Mouse (Mus musculus) forebrain, embryonic 12.5 days (tissue): ENCODE measurements around the gene Akap2. TPM values are rescaled to one million over a fixed set of nuclear protein-coding genes. Genes with fewer than 3 reads are reported as not detected.

Experiments
- ATAC-seq: fragments of 200-750 bp; cut with Nextera tagmentation; 2 replicates; pipeline ENCODE4 v1.8.0; 2017; ENCODE audit warnings: moderate TSS enrichment; ENCODE audit not compliant: low FRiP score
- H3K27ac ChIP-seq: fragments of 300-500 bp; sonication (generic); 2 replicates; pipeline ENCODE4 v1.5.1; 2016; ENCODE audit warnings: mild to moderate bottlenecking
- H3K27me3 ChIP-seq: fragments of 300-500 bp; sonication (generic); 2 replicates; pipeline ENCODE4 v1.6.1; 2016; ENCODE audit warnings: mild to moderate bottlenecking
- H3K36me3 ChIP-seq: fragments of 300-500 bp; sonication (generic); replicated peaks from 2 replicates; pipeline ENCODE4 v1.6.1; 2016; ENCODE audit warnings: mild to moderate bottlenecking
- H3K4me1 ChIP-seq: fragments of 300-500 bp; sonication (generic); 2 replicates; pipeline ENCODE4 v1.6.1; 2016
- H3K4me2 ChIP-seq: fragments of 300-500 bp; sonication (generic); 2 replicates; pipeline ENCODE4 v1.6.1; 2016; ENCODE audit warnings: mild to moderate bottlenecking, moderate library complexity
- H3K4me3 ChIP-seq: fragments of 300-500 bp; sonication (generic); replicated peaks from 2 replicates; pipeline ENCODE4 v1.5.1; 2016; ENCODE audit warnings: mild to moderate bottlenecking
- H3K9ac ChIP-seq: fragments of 300-500 bp; sonication (generic); 2 replicates; pipeline ENCODE4 v1.6.1; 2016; ENCODE audit warnings: mild to moderate bottlenecking
- H3K9me3 ChIP-seq: fragments of 300-500 bp; sonication (generic); 2 replicates; pipeline ENCODE4 v1.6.1; 2016
- WGBS: fragments of 180-500 bp; shearing (Covaris S2); methylation state at CpG from one replicate; pipeline ENCODE4 v1.1.7; 2016; 5-methylcytosine and 5-hydroxymethylcytosine counted together
- polyA plus RNA-seq: library from polyadenylated mRNA; unstranded; fragments of >200 nt; fragmentation: Nextera tagmentation; extraction: Ambion mirVana; gene quantifications from 2 replicates; pipeline ENCODE4 v1.2.1, GENCODE M21; 2016

Gene Akap2
- polyA plus RNA-seq, 1 experiment from 2014 or later: 12.5 TPM

- H3K4me1 ChIP-seq: peaks cover 6% of the 10 kb centered on the region; the same call in 1 of the 2 replicates
- H3K27me3 ChIP-seq: peaks cover 6% of the 10 kb centered on the region; the same call in 1 of the 2 replicates
- 88% methylated on average over 3 of the region's 3 CpGs for WGBS
- ATAC-seq: no peak
- no peak overlapping the region for H3K27ac ChIP-seq
- no peaks in the 10 kb centered on the region for H3K36me3 ChIP-seq
- H3K4me2 ChIP-seq: no peak overlapping the region
- no peak overlapping the region for H3K4me3 ChIP-seq
- no peaks in the 10 kb centered on the region for H3K9me3 ChIP-seq
- H3K9ac ChIP-seq: no peak overlapping the region
These were observed 51.5 kb downstream of the Akap2 start for GRCm38 (mm10) chr4:57769007-57769406.

GRCm38 (mm10) chr4:57770185-57770823 is 52.8 kb downstream of the Akap2 start:
- H3K4me1 ChIP-seq: peaks cover 6% of the 10 kb centered on the region; the same call in 1 of the 2 replicates
- H3K9me3 ChIP-seq: no peaks in the 10 kb centered on the region
- ATAC-seq: no peak
- WGBS: 55% methylated on average over 4 of the region's 4 CpGs
- H3K36me3 ChIP-seq: no peaks in the 10 kb centered on the region
- H3K4me2 ChIP-seq: no peak overlapping the region
- H3K27ac ChIP-seq: no peak overlapping the region
- H3K4me3 ChIP-seq: no peak overlapping the region
- peaks cover 6% of the 10 kb centered on the region; the same call in 1 of the 2 replicates for H3K27me3 ChIP-seq
- no peak overlapping the region for H3K9ac ChIP-seq

- no peak overlapping the region for H3K9ac ChIP-seq
- ATAC-seq: no peak
- no peaks in the 10 kb centered on the region for H3K36me3 ChIP-seq
- H3K27me3 ChIP-seq: peaks cover 6% of the 10 kb centered on the region; the same call in 1 of the 2 replicates
- H3K4me2 ChIP-seq: no peak overlapping the region
- WGBS: 94% methylated on average over 2 of the region's 2 CpGs
- H3K9me3 ChIP-seq: no peaks in the 10 kb centered on the region
- H3K4me1 ChIP-seq: no peaks in the 10 kb centered on the region
- H3K4me3 ChIP-seq: no peak overlapping the region
- H3K27ac ChIP-seq: no peak overlapping the region
These were observed 54.2 kb downstream of the Akap2 start for GRCm38 (mm10) chr4:57771558-57772219.

GRCm38 (mm10) chr4:57772851-57773510 is 55.5 kb downstream of the Akap2 start:
- 68% methylated on average over 11 of the region's 11 CpGs for WGBS
- Histone ChIP-seq H3K9me3 (no peaks in the 10 kb centered on the region), H3K36me3 (no peaks in the 10 kb centered on the region), H3K27me3 (peaks cover 6% of the 10 kb centered on the region; the same call in 1 of the 2 replicates), H3K9ac (no peak overlapping the region), H3K4me3 (no peak overlapping the region), H3K4me1 (no peaks in the 10 kb centered on the region), H3K4me2 (no peak overlapping the region), H3K27ac (no peak overlapping the region)
- no peak for ATAC-seq

- Histone ChIP-seq H3K4me2 (no peak overlapping the region), H3K9ac (no peak overlapping the region), H3K27me3 (peaks cover 6% of the 10 kb centered on the region; the same call in 1 of the 2 replicates), H3K4me1 (no peaks in the 10 kb centered on the region), H3K9me3 (no peaks in the 10 kb centered on the region), H3K27ac (no peak overlapping the region), H3K4me3 (no peak overlapping the region), H3K36me3 (no peaks in the 10 kb centered on the region)
- WGBS: 69% methylated on average over 4 of the region's 4 CpGs
- ATAC-seq: no peak
These were observed 57.1 kb downstream of the Akap2 start for GRCm38 (mm10) chr4:57774517-57774916.

- H3K4me3 ChIP-seq: no peak overlapping the region
- H3K27ac ChIP-seq: no peak overlapping the region
- ATAC-seq: no peak
- 0 out of 2 replicates have a peak, but pooled peaks cover under 1% of the 10 kb centered on the region for H3K4me1 ChIP-seq
- no peaks in the 10 kb centered on the region for H3K9me3 ChIP-seq
- no peak overlapping the region for H3K9ac ChIP-seq
- H3K4me2 ChIP-seq: no peak overlapping the region
- H3K36me3 ChIP-seq: no peaks in the 10 kb centered on the region
- peaks cover 10% of the 10 kb centered on the region for H3K27me3 ChIP-seq
These were observed 58.1 kb downstream of the Akap2 start for GRCm38 (mm10) chr4:57775582-57775981.

- Histone ChIP-seq H3K4me2 (no peak overlapping the region; the same call in 1 of the 2 replicates), H3K9ac (no peak overlapping the region), H3K27me3 (peaks cover 39% of the 10 kb centered on the region), H3K27ac (0 out of 2 replicates have a peak overlapping the region, but pooled peaks have one; percentile 26), H3K36me3 (no peaks in the 10 kb centered on the region), H3K4me3 (no peak overlapping the region), H3K9me3 (no peaks in the 10 kb centered on the region), H3K4me1 (peaks cover 28% of the 10 kb centered on the region)
- WGBS: 16% methylated on average over 4 of the region's 4 CpGs
- ATAC-seq: no peak
These were observed 62.9 kb downstream of the Akap2 start for GRCm38 (mm10) chr4:57780403-57780802.

- no peak overlapping the region for H3K9ac ChIP-seq
- H3K36me3 ChIP-seq: no peaks in the 10 kb centered on the region
- H3K4me1 ChIP-seq: peaks cover 28% of the 10 kb centered on the region
- WGBS: under 1% methylated on average over 20 of the region's 20 CpGs
- 0 out of 2 replicates have a peak overlapping the region, but pooled peaks have one; percentile 26 for H3K27ac ChIP-seq
- no peak overlapping the region for H3K4me3 ChIP-seq
- no peak for ATAC-seq
- H3K9me3 ChIP-seq: no peaks in the 10 kb centered on the region
- peak overlapping the region; percentile 32 for H3K4me2 ChIP-seq
- peaks cover 39% of the 10 kb centered on the region for H3K27me3 ChIP-seq
These were observed 63.6 kb downstream of the Akap2 start for GRCm38 (mm10) chr4:57780833-57781641.

GRCm38 (mm10) chr4:57781994-57782393 is 64.5 kb downstream of the Akap2 start:
- H3K27ac ChIP-seq: no peak overlapping the region
- peak overlapping the region; percentile 43 for H3K4me3 ChIP-seq

GRCm38 (mm10) chr4:57782549-57783390 is 65.3 kb downstream of the Akap2 start:
- peaks cover 39% of the 10 kb centered on the region for H3K27me3 ChIP-seq
- peak overlapping the region; percentile 53; the same call in 1 of the 2 replicates for H3K9ac ChIP-seq
- peak; percentile 59; the same call in 1 of the 2 replicates for ATAC-seq
- H3K4me1 ChIP-seq: peaks cover 28% of the 10 kb centered on the region
- 3% methylated on average over 33 of the region's 33 CpGs for WGBS
- peak overlapping the region; percentile 75 for H3K4me2 ChIP-seq
- H3K36me3 ChIP-seq: no peaks in the 10 kb centered on the region
- H3K27ac ChIP-seq: no peak overlapping the region
- H3K9me3 ChIP-seq: no peaks in the 10 kb centered on the region
- H3K4me3 ChIP-seq: peak overlapping the region; percentile 43

More at GRCm38 (mm10) chr4:57781994-57782393, 64.5 kb downstream of the Akap2 start:
- ATAC-seq: peak; percentile 91
- Histone ChIP-seq H3K9ac (peak overlapping the region; percentile 53), H3K4me1 (peaks cover 28% of the 10 kb centered on the region), H3K36me3 (no peaks in the 10 kb centered on the region), H3K27me3 (peaks cover 39% of the 10 kb centered on the region), H3K9me3 (no peaks in the 10 kb centered on the region), H3K4me2 (peak overlapping the region; percentile 75)
- under 1% methylated on average over 25 of the region's 26 CpGs for WGBS

- H3K36me3 ChIP-seq: no peaks in the 10 kb centered on the region
- peaks cover 28% of the 10 kb centered on the region for H3K4me1 ChIP-seq
- H3K9ac ChIP-seq: no peak overlapping the region
- H3K9me3 ChIP-seq: no peaks in the 10 kb centered on the region
- H3K4me2 ChIP-seq: peak overlapping the region; percentile 75
- H3K27ac ChIP-seq: no peak overlapping the region
- peak overlapping the region; percentile 43 for H3K4me3 ChIP-seq
- H3K27me3 ChIP-seq: peaks cover 39% of the 10 kb centered on the region
- 45% methylated on average over 9 of the region's 9 CpGs for WGBS
- no peak for ATAC-seq
These were observed 65.9 kb downstream of the Akap2 start for GRCm38 (mm10) chr4:57783391-57783770.
